Mouse (Mus musculus) testis, postnatal 14 days (tissue): ENCODE data around the gene Cry2.

Experiments used
- DNase-seq: peaks from one replicate; pipeline ENCODE4 v3.0.0; 2021; ENCODE audit warnings: low spot score

Gene Cry2

DNA sequence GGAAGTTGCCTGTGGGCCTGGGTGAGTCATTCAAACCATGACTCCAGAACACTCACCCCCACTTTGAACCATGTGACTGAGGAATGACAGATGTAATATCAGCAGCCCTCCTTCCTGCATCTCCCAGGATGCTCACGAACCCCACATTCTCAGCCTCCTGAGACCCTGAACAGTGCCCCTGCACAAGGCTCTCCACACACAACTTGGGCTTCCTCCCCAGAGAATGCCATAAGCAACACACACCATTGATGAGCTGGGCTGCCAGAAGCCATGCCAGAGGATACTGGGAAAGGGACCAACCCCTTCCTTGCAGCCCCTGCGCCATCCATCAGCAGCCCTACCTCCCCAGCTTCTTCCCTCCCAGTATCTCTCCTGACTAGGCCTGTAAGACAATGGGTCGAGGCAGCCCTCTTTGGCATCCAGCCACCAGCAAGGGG lies 45.7 kb downstream of the Cry2 start:
- DNase-seq = no peak

- no peak for DNase-seq
Measured at GRCm38 (mm10) chr2:92387646-92388045, 46.2 kb downstream of the Cry2 start.

GRCm38 (mm10) chr2:92386821-92387570 lies 46.8 kb downstream of the Cry2 start:
- DNase-seq = no peak

- DNase-seq = no peak
Measured at GRCm38 (mm10) chr2:92385113-92386051, 48.5 kb downstream of the Cry2 start.

- DNase-seq = no peak
Measured at GRCm38 (mm10) chr2:92384101-92384500, 49.7 kb downstream of the Cry2 start.

DNA sequence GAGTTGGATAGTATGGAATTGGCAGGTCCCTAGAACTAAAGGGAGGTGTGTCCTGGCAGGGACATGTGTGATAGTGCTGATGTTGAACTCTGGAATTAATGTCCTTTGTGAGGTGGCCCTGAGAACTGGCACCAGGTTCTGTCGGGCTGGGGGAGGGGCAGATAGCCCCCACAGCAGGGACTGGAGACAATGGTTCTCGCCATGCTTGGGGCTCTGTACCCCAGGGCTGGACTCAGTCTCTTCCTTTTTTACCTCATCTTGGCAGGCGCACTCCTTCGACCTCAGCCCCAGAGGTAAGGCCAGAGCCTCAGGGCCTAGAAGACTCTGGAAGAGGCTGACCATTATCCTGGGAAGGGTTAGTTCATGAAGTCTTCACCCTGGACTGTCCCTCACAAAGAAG lies 51.1 kb downstream of the Cry2 start:
- no peak for DNase-seq

DNA sequence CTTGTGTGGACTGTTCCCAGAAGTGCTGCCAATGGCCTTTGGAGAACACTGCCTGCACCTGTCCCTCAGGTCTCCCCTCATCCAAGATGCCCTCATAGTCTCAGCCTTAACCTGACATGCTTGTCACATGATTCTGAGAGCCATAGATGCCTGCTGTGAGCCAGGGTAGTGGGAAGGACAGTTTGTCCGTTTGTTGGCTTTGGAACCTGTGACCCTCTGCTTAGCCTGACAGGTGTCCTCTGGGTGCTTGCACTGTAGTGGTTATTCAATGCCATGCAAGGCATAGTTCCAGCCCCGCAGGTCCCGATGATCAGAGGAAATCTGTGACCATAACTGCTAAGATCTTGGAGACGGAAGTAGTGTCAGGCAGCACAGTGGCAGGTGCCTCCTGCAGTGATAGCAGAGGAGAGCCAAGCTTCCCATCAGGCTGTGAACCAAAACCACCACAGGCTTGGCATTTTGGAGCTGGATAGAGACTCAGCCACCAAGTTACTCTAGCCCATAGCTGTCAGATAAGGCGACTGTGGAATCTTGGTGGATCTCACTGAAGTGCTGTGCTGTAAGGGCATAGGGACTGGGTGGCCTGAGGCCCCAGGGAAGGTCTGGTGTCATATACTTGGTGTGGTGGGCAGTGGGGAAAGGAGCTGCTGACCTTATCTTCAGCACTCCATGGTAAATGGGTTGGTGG lies 51.8 kb downstream of the Cry2 start, which contains the start of gene 1700029I15Rik:
Gene 1700029I15Rik, plus strand, starts transcription at position 638 of the 688 bp plus-strand sequence.
- DNase-seq = no peak

DNA sequence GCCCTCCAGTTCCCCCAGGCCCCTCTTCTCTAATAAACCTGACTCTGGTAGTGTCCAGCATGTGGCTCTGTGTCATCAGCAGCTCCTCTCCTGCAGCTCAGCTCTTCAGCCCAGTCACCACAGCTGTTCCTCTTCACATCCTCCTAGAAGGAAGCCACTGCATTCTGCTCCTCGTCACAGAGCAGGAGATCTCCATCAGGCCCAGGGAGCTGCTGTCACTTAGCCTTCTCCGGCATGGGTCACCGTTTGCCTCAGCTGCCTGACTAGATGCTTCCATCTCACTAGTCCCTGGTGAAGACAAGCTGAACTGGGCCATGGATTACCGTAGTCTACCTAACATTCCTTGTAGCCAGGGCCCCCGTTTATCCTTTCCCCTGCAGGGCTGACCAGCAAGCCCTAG lies 52.7 kb downstream of the Cry2 start:
- DNase-seq = no peak

DNA sequence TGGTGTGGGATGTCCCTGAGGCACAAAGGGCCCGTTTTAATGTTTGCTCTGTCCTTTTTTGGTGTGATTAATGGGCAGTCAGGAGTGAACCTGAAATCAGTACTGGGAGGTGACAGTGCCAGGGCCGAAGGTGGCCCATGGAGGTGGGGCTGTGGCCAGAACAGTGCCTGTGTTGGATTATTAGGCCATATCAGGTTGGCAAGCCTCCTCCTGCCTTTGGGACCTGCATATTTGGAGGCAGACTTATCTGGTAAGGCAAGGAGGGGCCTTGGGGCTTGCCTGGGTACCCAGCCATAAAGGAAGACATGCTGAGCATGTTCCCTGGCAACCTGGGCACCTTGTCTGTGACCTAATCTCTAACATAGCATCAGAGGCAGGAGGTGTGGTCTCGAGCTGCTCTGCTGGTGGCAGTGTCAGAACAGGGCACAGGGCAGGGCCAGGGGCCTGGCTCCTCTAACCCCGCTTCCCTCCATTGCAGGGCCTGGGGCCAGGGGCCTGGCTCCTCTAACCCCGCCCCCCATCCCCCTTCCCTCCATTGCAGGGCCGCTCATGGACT lies 53.3 kb downstream of the Cry2 start:
- no peak for DNase-seq

- no peak for DNase-seq
Measured at GRCm38 (mm10) chr2:92379783-92380494, 53.9 kb downstream of the Cry2 start.

- DNase-seq = no peak
Measured at GRCm38 (mm10) chr2:92377320-92377719, 56.5 kb downstream of the Cry2 start.

DNA sequence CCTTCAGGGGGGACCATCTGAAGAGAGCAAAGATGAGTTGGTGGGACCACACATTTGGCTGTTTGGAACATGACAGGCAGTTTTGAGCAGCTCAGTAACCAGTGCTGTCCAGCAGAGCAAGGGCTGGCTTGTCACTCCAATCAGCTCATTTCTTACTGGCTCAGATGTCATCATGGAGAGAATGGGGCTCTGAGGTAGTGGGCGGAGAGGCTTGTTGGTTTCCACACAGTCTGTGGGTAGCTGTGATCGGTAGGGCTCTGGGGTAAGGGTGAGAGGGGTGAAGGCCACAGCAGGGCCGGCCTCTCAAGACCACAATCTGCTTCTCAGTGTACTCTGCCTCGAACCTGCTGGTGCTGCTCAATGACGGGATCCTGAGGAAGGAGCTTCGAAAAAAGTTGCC lies 57.5 kb downstream of the Cry2 start:
- DNase-seq = no peak

DNA sequence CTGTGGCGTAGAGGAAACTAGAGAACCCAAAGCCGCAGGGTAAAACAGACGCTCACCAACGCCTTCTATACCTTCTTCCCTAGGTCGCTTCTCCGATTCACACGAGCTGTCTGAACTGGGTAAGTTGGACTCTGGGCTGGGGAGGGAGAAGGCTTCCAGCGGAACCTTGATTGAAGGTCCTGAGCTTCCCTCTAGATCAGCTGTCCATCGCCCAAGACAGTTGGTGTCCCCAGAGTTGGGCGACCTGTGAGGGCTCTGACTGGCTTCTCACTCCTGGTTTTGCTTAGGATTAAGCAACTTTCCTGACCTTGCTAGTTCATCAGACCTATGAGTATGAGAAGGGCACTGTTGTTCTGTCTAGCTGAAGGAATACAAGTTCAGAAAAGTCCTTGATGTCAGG lies 58.1 kb downstream of the Cry2 start:
- DNase-seq = no peak

- peak; percentile 94 for DNase-seq
Measured at GRCm38 (mm10) chr2:92375099-92375623, 58.7 kb downstream of the Cry2 start.

- DNase-seq = no peak
Measured at GRCm38 (mm10) chr2:92374514-92374913, 59.3 kb downstream of the Cry2 start, which contains the start of the genes Pex16 and Large2. Gene Pex16 (plus strand): TSS chr2:92374676. Gene Large2 (minus strand): TSS chr2:92374869.

DNA sequence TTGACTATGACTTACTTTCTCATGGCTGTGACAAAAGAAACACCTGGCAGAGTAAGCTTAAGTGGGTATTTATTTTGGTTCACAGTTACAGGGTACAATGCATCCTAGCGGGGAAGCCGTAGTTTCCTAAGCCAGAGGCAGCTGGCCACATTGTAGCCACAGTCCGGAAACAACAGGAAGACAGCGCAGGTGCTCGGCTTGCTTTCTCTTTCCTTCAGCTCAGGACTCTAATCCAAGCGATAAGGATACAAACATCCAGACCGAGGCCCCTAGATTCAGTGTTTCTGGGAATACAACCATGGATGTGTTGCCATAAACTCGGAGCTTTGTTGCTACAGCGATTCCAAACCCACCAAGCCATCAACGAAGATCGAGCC lies 60.4 kb downstream of the Cry2 start:
- peak; percentile 83 for DNase-seq

GRCm38 (mm10) chr2:92372767-92373436 lies 60.9 kb downstream of the Cry2 start:
- DNase-seq = peak; percentile 63

- no peak for DNase-seq
Measured at GRCm38 (mm10) chr2:92371971-92372690, 61.7 kb downstream of the Cry2 start.
